Mouse (Mus musculus): ENCODE measurements around the gene Apela.

- TF ChIP-seq GATA1 (IDR thresholded peaks at IDR 0.05; ENCODE audit: low read length) (no peak), TAL1 (IDR thresholded peaks at IDR 0.05; ENCODE audit: low read length) (no peak)
These were observed 37.6 kb upstream of the Apela start, which contains the start of gene Gm10663 for GRCm38 (mm10) chr8:65074733-65075132.

Data from erythroblast, embryonic 14.5 days (primary cell).